Mouse (Mus musculus) neural tube, embryonic 12.5 days (tissue): ENCODE results near the gene Tdrd5. TPM values are rescaled to one million over a fixed set of nuclear protein-coding genes. Genes with fewer than 3 reads are reported as not detected.
A peak's percentile ranks its signal among the peaks of the same experiment; 100 is the strongest.

Experiments
- ATAC-seq: fragments of 200-750 bp; cut with Nextera tagmentation; 2 replicates; pipeline ENCODE4 v1.8.0; 2017; ENCODE audit warnings: low read depth, mild to moderate bottlenecking, moderate TSS enrichment, moderate library complexity; ENCODE audit not compliant: low FRiP score
- H3K27ac ChIP-seq: fragments of 300-500 bp; sonication (generic); 2 replicates; pipeline ENCODE4 v1.5.1; 2016
- H3K27me3 ChIP-seq: fragments of 300-500 bp; sonication (generic); replicated peaks from 2 replicates; pipeline ENCODE4 v1.6.1; 2016; ENCODE audit warnings: mild to moderate bottlenecking
- H3K36me3 ChIP-seq: fragments of 300-500 bp; sonication (generic); 2 replicates; pipeline ENCODE4 v1.6.1; 2016; ENCODE audit warnings: mild to moderate bottlenecking
- H3K4me1 ChIP-seq: fragments of 300-500 bp; sonication (generic); 2 replicates; pipeline ENCODE4 v1.6.1; 2016
- H3K4me2 ChIP-seq: fragments of 300-500 bp; sonication (generic); replicated peaks from 2 replicates; pipeline ENCODE4 v1.6.1; 2016; ENCODE audit warnings: mild to moderate bottlenecking
- H3K4me3 ChIP-seq: fragments of 300-500 bp; sonication (generic); 2 replicates; pipeline ENCODE4 v1.5.1; 2016
- H3K9ac ChIP-seq: fragments of 300-500 bp; sonication (generic); 2 replicates; pipeline ENCODE4 v1.6.1; 2016; ENCODE audit warnings: mild to moderate bottlenecking
- H3K9me3 ChIP-seq: fragments of 300-500 bp; sonication (generic); 2 replicates; pipeline ENCODE4 v1.6.1; 2016; ENCODE audit warnings: mild to moderate bottlenecking
- WGBS: fragments of 180-500 bp; shearing (Covaris S2); methylation state at CpG from one replicate; pipeline ENCODE4 v1.1.7; 2016; 5-methylcytosine and 5-hydroxymethylcytosine counted together
- polyA plus RNA-seq: library from polyadenylated mRNA; unstranded; fragments of >200 nt; fragmentation: Nextera tagmentation; extraction: Ambion mirVana; gene quantifications from 2 replicates; pipeline ENCODE4 v1.2.1, GENCODE M21; 2016

The Tdrd5 gene
- polyA plus RNA-seq, 1 experiment from 2014 or later, result 0.19 TPM

- Histone ChIP-seq H3K4me1 (no peaks in the 10 kb centered on the region), H3K9ac (no peak overlapping the region), H3K27ac (no peak overlapping the region), H3K27me3 (no peaks in the 10 kb centered on the region), H3K9me3 (no peaks in the 10 kb centered on the region), H3K36me3 (no peaks in the 10 kb centered on the region), H3K4me3 (no peak overlapping the region), H3K4me2 (no peak overlapping the region)
- 73% methylated on average over 3 of the region's 3 CpGs for WGBS
- ATAC-seq, result no peak
Observed at GRCm38 (mm10) chr1:156247893-156248292, 55.6 kb downstream of the Tdrd5 start.

- 0 out of 2 replicates have a peak, but pooled peaks cover 3% of the 10 kb centered on the region for H3K4me1 ChIP-seq
- no peaks in the 10 kb centered on the region for H3K9me3 ChIP-seq
- no peak overlapping the region for H3K9ac ChIP-seq
- H3K27ac ChIP-seq, result no peak overlapping the region
- 8% methylated on average over 14 of the region's 14 CpGs for WGBS
- ATAC-seq, result 0 out of 2 replicates have a peak, but pooled peaks have one; percentile 53
- no peak overlapping the region for H3K4me2 ChIP-seq
- no peaks in the 10 kb centered on the region for H3K36me3 ChIP-seq
- no peak overlapping the region for H3K4me3 ChIP-seq
- no peaks in the 10 kb centered on the region for H3K27me3 ChIP-seq
Observed at GRCm38 (mm10) chr1:156241713-156242348, 61.6 kb downstream of the Tdrd5 start.

GRCm38 (mm10) chr1:156241035-156241434, 62.4 kb downstream of the Tdrd5 start:
- ATAC-seq, result no peak
- no peak overlapping the region for H3K4me2 ChIP-seq
- 42% methylated on average over 2 of the region's 2 CpGs for WGBS
- no peak overlapping the region for H3K4me3 ChIP-seq
- no peak overlapping the region for H3K27ac ChIP-seq
- H3K9ac ChIP-seq, result no peak overlapping the region
- no peaks in the 10 kb centered on the region for H3K27me3 ChIP-seq
- H3K9me3 ChIP-seq, result no peaks in the 10 kb centered on the region
- H3K4me1 ChIP-seq, result 0 out of 2 replicates have a peak, but pooled peaks cover 3% of the 10 kb centered on the region
- no peaks in the 10 kb centered on the region for H3K36me3 ChIP-seq

- no peaks in the 10 kb centered on the region for H3K9me3 ChIP-seq
- H3K36me3 ChIP-seq, result no peaks in the 10 kb centered on the region
- H3K27me3 ChIP-seq, result no peaks in the 10 kb centered on the region
- no peak overlapping the region for H3K4me2 ChIP-seq
- ATAC-seq, result peak; percentile 55; the same call in 1 of the 2 replicates
- no peak overlapping the region for H3K9ac ChIP-seq
- WGBS, result 84% methylated on average over 6 of the region's 6 CpGs
- peaks cover 15% of the 10 kb centered on the region for H3K4me1 ChIP-seq
- H3K27ac ChIP-seq, result no peak overlapping the region
- no peak overlapping the region for H3K4me3 ChIP-seq
Observed at GRCm38 (mm10) chr1:156231122-156231521, 72.3 kb downstream of the Tdrd5 start.

DNA sequence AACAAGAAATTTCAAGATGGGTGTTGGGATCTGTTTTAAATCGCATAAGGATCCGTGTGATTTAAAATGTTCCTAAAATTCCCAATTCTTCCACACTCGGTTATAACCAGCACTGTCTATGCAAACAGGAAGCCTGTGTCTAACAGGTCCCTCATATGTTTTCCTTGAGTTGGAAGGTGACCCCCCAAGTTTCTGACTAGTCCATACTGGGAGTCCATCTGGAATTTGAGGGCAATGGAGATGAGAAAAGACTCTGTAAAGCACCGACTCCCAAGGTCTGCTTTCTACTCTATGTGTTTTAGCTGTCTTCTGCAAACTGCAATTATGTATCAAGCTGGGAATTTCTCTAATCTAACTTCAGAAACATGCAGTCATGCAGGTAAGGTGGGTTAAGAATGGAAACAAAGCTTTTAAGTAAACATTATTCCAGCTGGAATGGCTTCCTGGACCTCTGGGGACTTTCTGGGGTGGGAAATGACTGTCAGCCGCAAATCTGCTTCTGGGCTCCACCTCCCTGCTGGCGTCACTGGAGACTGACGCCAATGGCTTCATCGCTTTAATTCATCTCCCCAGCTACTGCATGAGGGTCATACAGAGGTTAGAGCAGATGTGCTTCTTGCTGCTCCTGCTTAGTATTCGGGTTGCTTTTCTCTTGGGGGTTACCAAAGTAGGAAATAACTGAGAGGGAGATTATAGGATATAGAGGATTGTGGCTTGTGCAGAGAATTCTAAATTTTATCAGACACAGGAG, 73.0 kb downstream of the Tdrd5 start:
- Histone ChIP-seq H3K9ac (no peak overlapping the region), H3K27ac (no peak overlapping the region; the same call in 1 of the 2 replicates), H3K9me3 (no peaks in the 10 kb centered on the region), H3K36me3 (no peaks in the 10 kb centered on the region), H3K27me3 (no peaks in the 10 kb centered on the region), H3K4me3 (no peak overlapping the region), H3K4me1 (peaks cover 15% of the 10 kb centered on the region), H3K4me2 (0 out of 2 replicates have a peak overlapping the region, but pooled peaks have one; percentile 1)
- ATAC-seq, result peak; percentile 88; the same call in 1 of the 2 replicates
- WGBS, result 37% methylated on average over 9 of the region's 9 CpGs

DNA sequence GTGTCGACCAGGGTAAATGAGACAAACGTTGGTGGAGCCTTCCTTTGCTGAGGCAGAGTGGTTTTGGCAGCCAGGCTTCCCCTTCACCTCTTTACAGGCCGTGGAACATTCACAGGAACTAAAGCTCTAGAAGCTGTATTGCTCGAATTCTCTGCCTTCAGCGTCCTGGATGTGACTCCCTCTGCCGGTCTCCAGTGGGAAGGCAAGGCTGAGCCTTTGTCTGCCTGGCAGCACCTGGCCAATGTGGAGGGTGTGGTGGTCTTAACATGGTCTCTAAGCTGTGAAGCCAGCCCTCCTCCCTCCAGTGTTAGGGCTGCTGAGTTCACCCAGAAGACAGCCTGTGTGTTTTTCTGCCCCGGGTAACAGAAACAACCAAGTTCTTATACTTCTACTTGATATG, 74.0 kb downstream of the Tdrd5 start:
- no peaks in the 10 kb centered on the region for H3K27me3 ChIP-seq
- H3K4me2 ChIP-seq, result no peak overlapping the region
- H3K27ac ChIP-seq, result no peak overlapping the region
- no peak overlapping the region for H3K9ac ChIP-seq
- H3K9me3 ChIP-seq, result no peaks in the 10 kb centered on the region
- H3K36me3 ChIP-seq, result no peaks in the 10 kb centered on the region
- no peak for ATAC-seq
- 30% methylated on average over 7 of the region's 7 CpGs for WGBS
- peaks cover 18% of the 10 kb centered on the region for H3K4me1 ChIP-seq
- H3K4me3 ChIP-seq, result no peak overlapping the region

DNA sequence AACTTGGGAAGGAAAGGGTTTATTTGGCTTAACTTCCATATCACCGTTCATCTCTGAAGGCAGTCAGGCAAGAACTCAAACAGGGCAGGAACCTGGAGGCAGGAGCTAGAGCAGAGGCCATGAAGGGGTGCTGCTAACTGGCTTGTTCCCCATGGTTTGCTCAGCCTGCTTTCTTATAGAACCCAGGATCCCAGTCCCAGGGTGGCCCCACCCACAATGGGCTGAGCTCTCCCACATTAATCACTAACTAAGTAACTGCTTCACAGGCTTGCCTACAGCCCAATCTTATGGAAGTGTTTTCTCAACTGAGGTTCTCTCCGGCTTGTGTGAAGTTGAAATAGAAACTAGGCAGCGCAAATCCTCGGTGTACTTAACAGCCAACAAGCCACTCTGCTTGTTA, 74.7 kb downstream of the Tdrd5 start:
- no peak overlapping the region for H3K27ac ChIP-seq
- H3K36me3 ChIP-seq, result no peaks in the 10 kb centered on the region
- H3K4me1 ChIP-seq, result peaks cover 18% of the 10 kb centered on the region
- no peak for ATAC-seq
- H3K9me3 ChIP-seq, result no peaks in the 10 kb centered on the region
- 86% methylated on average over 4 of the region's 4 CpGs for WGBS
- no peaks in the 10 kb centered on the region for H3K27me3 ChIP-seq
- H3K9ac ChIP-seq, result no peak overlapping the region
- H3K4me2 ChIP-seq, result no peak overlapping the region
- no peak overlapping the region for H3K4me3 ChIP-seq

GRCm38 (mm10) chr1:156226903-156227302, 76.6 kb downstream of the Tdrd5 start:
- Histone ChIP-seq H3K27ac (no peak overlapping the region), H3K4me2 (no peak overlapping the region), H3K36me3 (no peaks in the 10 kb centered on the region), H3K4me1 (peaks cover 30% of the 10 kb centered on the region), H3K9me3 (no peaks in the 10 kb centered on the region), H3K27me3 (no peaks in the 10 kb centered on the region), H3K9ac (no peak overlapping the region), H3K4me3 (no peak overlapping the region)
- 76% methylated on average over 5 of the region's 5 CpGs for WGBS
- no peak for ATAC-seq

DNA sequence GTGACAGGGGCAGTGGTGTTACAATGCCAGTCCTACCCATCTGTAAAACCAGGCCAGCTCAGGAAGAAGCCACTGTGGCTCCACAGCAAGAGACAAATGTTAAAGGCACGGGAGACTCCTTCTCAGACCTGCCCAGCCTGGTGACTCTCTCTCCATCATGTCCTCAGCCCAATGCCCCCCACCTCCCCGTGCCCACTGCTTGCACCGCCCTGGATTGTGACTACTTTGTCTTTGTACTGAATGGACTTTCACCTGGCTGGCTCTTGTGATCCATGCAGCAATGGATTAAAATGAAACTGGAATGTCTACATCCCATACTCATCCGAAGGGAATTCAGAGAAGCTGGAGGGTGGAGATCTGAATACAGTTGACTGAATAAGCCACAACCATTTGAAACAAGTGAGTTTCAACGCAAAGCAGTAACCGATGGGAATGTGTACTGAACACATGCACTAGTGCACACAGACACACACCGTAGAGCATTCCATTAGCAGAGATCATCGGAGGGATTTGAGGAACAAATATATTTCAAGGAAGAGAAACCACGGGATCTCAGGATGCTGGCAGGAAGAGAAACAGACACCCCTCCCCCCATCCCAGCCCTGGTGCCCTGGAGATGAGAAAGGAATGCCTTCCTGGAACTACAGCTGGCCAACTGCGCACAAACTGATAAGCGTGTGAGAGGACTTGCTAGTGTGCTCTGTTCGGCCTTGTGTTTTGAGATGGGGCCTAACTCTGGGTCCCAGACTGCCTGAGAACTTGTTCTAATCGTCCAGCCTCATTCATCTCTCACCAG, 81.1 kb downstream of the Tdrd5 start:
- no peak overlapping the region for H3K9ac ChIP-seq
- ATAC-seq, result 0 out of 2 replicates have a peak, but pooled peaks have one; percentile 37
- H3K4me1 ChIP-seq, result peaks cover 19% of the 10 kb centered on the region
- H3K27me3 ChIP-seq, result no peaks in the 10 kb centered on the region
- H3K4me2 ChIP-seq, result no peak overlapping the region
- no peak overlapping the region for H3K4me3 ChIP-seq
- WGBS, result 56% methylated on average over 13 of the region's 13 CpGs
- no peak overlapping the region for H3K27ac ChIP-seq
- no peaks in the 10 kb centered on the region for H3K9me3 ChIP-seq
- no peaks in the 10 kb centered on the region for H3K36me3 ChIP-seq

DNA sequence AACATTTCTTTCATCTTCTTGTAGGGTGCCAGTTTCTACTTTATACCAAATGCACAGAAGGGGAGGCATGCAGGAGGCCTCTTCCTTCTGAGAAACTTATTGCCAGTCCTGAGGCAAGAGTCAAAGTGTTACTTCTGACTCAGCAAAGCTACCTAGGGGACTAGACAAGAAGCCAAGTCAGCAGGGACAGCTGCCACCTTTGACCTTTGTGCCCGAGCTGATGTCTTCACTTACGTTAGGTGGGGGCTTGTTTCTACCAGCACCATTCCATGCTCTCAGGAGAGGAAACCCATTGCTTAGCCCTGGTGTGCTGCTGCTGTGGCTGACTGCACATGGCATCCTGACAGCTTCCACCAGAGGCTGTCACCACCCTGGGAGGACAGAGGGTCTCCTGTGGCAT, 82.1 kb downstream of the Tdrd5 start:
- Histone ChIP-seq H3K36me3 (no peaks in the 10 kb centered on the region), H3K9me3 (no peaks in the 10 kb centered on the region), H3K4me1 (peaks cover 19% of the 10 kb centered on the region), H3K9ac (no peak overlapping the region), H3K27ac (no peak overlapping the region), H3K4me2 (no peak overlapping the region), H3K27me3 (no peaks in the 10 kb centered on the region), H3K4me3 (no peak overlapping the region)
- WGBS, result 33% methylated on average over 2 of the region's 2 CpGs
- ATAC-seq, result no peak

DNA sequence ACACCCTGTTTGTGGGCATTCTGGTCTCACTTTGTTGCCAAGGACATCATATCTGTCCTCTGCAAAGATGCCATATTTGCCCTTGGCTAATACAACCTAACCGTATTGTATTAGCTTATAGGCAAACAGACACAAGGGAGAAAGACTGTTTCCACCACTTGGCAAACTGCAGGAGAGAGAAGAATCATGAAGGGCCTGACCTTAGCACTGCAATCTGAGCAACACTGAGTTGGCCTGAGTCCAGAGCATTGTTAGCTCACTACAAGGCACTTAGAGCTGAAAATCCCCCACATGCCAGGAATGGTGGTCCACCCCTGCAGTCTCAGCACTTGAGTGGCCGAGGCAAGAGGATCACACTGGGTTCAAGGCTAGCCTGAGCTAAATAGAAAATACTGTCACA, 84.9 kb downstream of the Tdrd5 start:
- Histone ChIP-seq H3K4me1 (peaks cover 16% of the 10 kb centered on the region), H3K9ac (no peak overlapping the region), H3K27ac (no peak overlapping the region), H3K36me3 (no peaks in the 10 kb centered on the region), H3K4me3 (no peak overlapping the region), H3K9me3 (no peaks in the 10 kb centered on the region), H3K4me2 (no peak overlapping the region), H3K27me3 (no peaks in the 10 kb centered on the region)
- no peak for ATAC-seq
- WGBS, result 89% methylated on average over 2 of the region's 2 CpGs

GRCm38 (mm10) chr1:156217941-156218340, 85.5 kb downstream of the Tdrd5 start:
- 76% methylated on average over 8 of the region's 8 CpGs for WGBS
- Histone ChIP-seq H3K36me3 (no peaks in the 10 kb centered on the region), H3K9ac (no peak overlapping the region), H3K27me3 (no peaks in the 10 kb centered on the region), H3K9me3 (no peaks in the 10 kb centered on the region), H3K4me1 (peaks cover 15% of the 10 kb centered on the region), H3K27ac (no peak overlapping the region), H3K4me3 (no peak overlapping the region), H3K4me2 (no peak overlapping the region)
- ATAC-seq, result no peak
